Mouse (Mus musculus) heart, postnatal 0 days (tissue): ENCODE data around the gene Stard13. TPM values are rescaled to one million over a fixed set of nuclear protein-coding genes. Genes with fewer than 3 reads are reported as not detected.
A peak's percentile ranks its signal among the peaks of the same experiment; 100 is the strongest.

Source experiments
- ATAC-seq: fragments of 200-750 bp; cut with Nextera tagmentation; 2 replicates; pipeline ENCODE4 v1.8.0; 2017; ENCODE audit warnings: low read depth, moderate number of reproducible peaks, moderate library complexity; ENCODE audit not compliant: insufficient read depth
- DNase-seq: peaks from one replicate; pipeline ENCODE4 v3.0.0-alpha.2; 2016; ENCODE audit warnings: low spot score
- H3K27ac ChIP-seq: fragments of 300-500 bp; sonication (generic); 2 replicates; pipeline ENCODE4 v1.5.1; 2014; ENCODE audit warnings: low read depth, mild to moderate bottlenecking
- H3K27me3 ChIP-seq: fragments of 300-500 bp; sonication (generic); 2 replicates; pipeline ENCODE4 v1.6.1; 2014; ENCODE audit warnings: low read length, mixed read lengths; ENCODE audit not compliant: control insufficient read depth, insufficient read depth
- H3K36me3 ChIP-seq: fragments of 300-500 bp; sonication (generic); replicated peaks from 2 replicates; pipeline ENCODE4 v1.6.1; 2014; ENCODE audit warnings: low read length, mixed read lengths; ENCODE audit not compliant: control insufficient read depth, insufficient read depth
- H3K4me1 ChIP-seq: fragments of 300-500 bp; sonication (generic); 2 replicates; pipeline ENCODE4 v1.6.1; 2014; ENCODE audit warnings: antibody characterized with exemption; ENCODE audit not compliant: control insufficient read depth, insufficient read depth
- H3K4me2 ChIP-seq: fragments of 300-500 bp; sonication (generic); 2 replicates; pipeline ENCODE4 v1.6.1; 2014; ENCODE audit warnings: low read depth, mild to moderate bottlenecking, low read length, moderate library complexity
- H3K4me3 ChIP-seq: fragments of 300-500 bp; sonication (generic); 2 replicates; pipeline ENCODE4 v1.5.1; 2014; ENCODE audit warnings: low read depth, low read length
- H3K9ac ChIP-seq: fragments of 300-500 bp; sonication (generic); replicated peaks from 2 replicates; pipeline ENCODE4 v1.6.1; 2014; ENCODE audit warnings: low read depth, low read length, mixed read lengths
- H3K9me3 ChIP-seq: fragments of 300-500 bp; sonication (generic); replicated peaks from 2 replicates; pipeline ENCODE4 v1.6.1; 2016; ENCODE audit warnings: low read length; ENCODE audit not compliant: control insufficient read depth
- CTCF ChIP-seq: IDR thresholded peaks from 2 replicates; pipeline ENCODE4 v1.5.1; 2016; ENCODE audit warnings: antibody characterized with exemption, control low read depth, low read depth
- EP300 ChIP-seq: IDR thresholded peaks from 2 replicates; pipeline ENCODE4 v1.6.1; 2016; ENCODE audit warnings: antibody characterized with exemption, low read depth
- WGBS: fragments of 180-500 bp; shearing (Covaris S2); extraction: QIAGEN DNeasy Blood & Tissue Kit; methylation state at CpG from one replicate; pipeline ENCODE4 v1.1.7; 2014; 5-methylcytosine and 5-hydroxymethylcytosine counted together
- polyA plus RNA-seq: library from polyadenylated mRNA; unstranded; fragments of >200 nt; fragmentation: Nextera tagmentation; extraction: Ambion mirVana; gene quantifications from 2 replicates; pipeline ENCODE4 v1.2.1, GENCODE M21; 2015
- total RNA-seq: library from RNA; depleted of rRNA; stranded (reverse); fragments of >200 nt; gene quantifications from 2 replicates; pipeline ENCODE4 v1.2.3, GENCODE M21; 2014; ENCODE audit warnings: low replicate concordance

Gene Stard13
- total and polyA plus RNA-seq, 2 experiments from 2014 or later: 3.3 to 10.6 TPM

GRCm38 (mm10) chr5:151022026-151022425, 211.6 kb downstream of the Stard13 start:
- no peaks in the 10 kb centered on the region for H3K36me3 ChIP-seq
- no peak overlapping the region for H3K9ac ChIP-seq
- TF ChIP-seq EP300 (no peak), CTCF (no peak)
- no peaks in the 10 kb centered on the region for H3K4me1 ChIP-seq
- DNase-seq (no peak), ATAC-seq (no peak)
- no peak overlapping the region for H3K4me3 ChIP-seq
- no peaks in the 10 kb centered on the region for H3K9me3 ChIP-seq
- H3K27me3 ChIP-seq: no peaks in the 10 kb centered on the region
- no peak overlapping the region for H3K27ac ChIP-seq
- H3K4me2 ChIP-seq: no peak overlapping the region
- 60% methylated on average over 7 of the region's 7 CpGs for WGBS

- Histone ChIP-seq H3K4me3 (no peak overlapping the region), H3K27me3 (no peaks in the 10 kb centered on the region), H3K27ac (no peak overlapping the region), H3K4me2 (no peak overlapping the region), H3K4me1 (no peaks in the 10 kb centered on the region), H3K36me3 (no peaks in the 10 kb centered on the region), H3K9me3 (no peaks in the 10 kb centered on the region), H3K9ac (no peak overlapping the region)
- DNase-seq (peak; percentile 14), ATAC-seq (no peak)
- WGBS: 45% methylated on average over 14 of the region's 14 CpGs
- TF ChIP-seq EP300 (no peak), CTCF (no peak)
Observed at GRCm38 (mm10) chr5:151020831-151021230, 212.8 kb downstream of the Stard13 start.

GRCm38 (mm10) chr5:151020031-151020820, 213.4 kb downstream of the Stard13 start:
- DNase-seq: no peak
- Histone ChIP-seq H3K4me3 (no peak overlapping the region), H3K9me3 (no peaks in the 10 kb centered on the region), H3K4me1 (no peaks in the 10 kb centered on the region), H3K27ac (no peak overlapping the region), H3K9ac (no peak overlapping the region), H3K36me3 (no peaks in the 10 kb centered on the region), H3K4me2 (no peak overlapping the region), H3K27me3 (no peaks in the 10 kb centered on the region)
- no peak for ATAC-seq
- TF ChIP-seq EP300 (no peak), CTCF (no peak)
- 58% methylated on average over 13 of the region's 13 CpGs for WGBS

DNA sequence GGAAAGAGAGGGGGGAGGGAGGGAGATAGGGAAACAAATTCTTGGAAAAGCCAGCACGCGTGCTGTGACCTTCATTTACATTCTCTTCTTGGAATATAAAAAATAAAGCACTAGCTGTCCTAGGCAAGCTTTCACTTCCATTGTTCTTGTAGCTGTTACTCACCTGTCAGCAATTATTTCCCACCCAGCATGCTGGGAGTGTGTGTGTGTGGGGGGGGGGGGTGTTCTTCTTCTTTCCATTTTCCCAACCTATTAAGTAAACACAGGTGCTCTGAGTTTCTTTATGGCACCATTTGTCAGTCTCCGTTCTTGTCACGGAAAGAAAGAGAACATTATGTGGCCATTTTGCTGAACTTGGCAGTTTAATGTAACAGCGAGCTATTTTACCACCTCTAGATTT, 214.7 kb downstream of the Stard13 start:
- ATAC-seq (no peak), DNase-seq (no peak)
- Histone ChIP-seq H3K27me3 (no peaks in the 10 kb centered on the region), H3K9ac (no peak overlapping the region), H3K9me3 (no peaks in the 10 kb centered on the region), H3K4me2 (no peak overlapping the region), H3K4me3 (no peak overlapping the region), H3K36me3 (no peaks in the 10 kb centered on the region), H3K27ac (no peak overlapping the region), H3K4me1 (no peaks in the 10 kb centered on the region)
- TF ChIP-seq CTCF: no peak
- no peak for TF ChIP-seq EP300
- 62% methylated on average over 5 of the region's 5 CpGs for WGBS

- no peak for DNase-seq
- H3K9me3 ChIP-seq: no peaks in the 10 kb centered on the region
- no peak for ATAC-seq
- H3K9ac ChIP-seq: no peak overlapping the region
- 73% methylated on average over 5 of the region's 5 CpGs for WGBS
- H3K36me3 ChIP-seq: no peaks in the 10 kb centered on the region
- TF ChIP-seq EP300: no peak
- no peak for TF ChIP-seq CTCF
- H3K4me2 ChIP-seq: no peak overlapping the region
- H3K4me1 ChIP-seq: no peaks in the 10 kb centered on the region
- no peak overlapping the region for H3K27ac ChIP-seq
- H3K4me3 ChIP-seq: no peak overlapping the region
- H3K27me3 ChIP-seq: no peaks in the 10 kb centered on the region
Observed at GRCm38 (mm10) chr5:151018450-151018849, 215.2 kb downstream of the Stard13 start.

DNA sequence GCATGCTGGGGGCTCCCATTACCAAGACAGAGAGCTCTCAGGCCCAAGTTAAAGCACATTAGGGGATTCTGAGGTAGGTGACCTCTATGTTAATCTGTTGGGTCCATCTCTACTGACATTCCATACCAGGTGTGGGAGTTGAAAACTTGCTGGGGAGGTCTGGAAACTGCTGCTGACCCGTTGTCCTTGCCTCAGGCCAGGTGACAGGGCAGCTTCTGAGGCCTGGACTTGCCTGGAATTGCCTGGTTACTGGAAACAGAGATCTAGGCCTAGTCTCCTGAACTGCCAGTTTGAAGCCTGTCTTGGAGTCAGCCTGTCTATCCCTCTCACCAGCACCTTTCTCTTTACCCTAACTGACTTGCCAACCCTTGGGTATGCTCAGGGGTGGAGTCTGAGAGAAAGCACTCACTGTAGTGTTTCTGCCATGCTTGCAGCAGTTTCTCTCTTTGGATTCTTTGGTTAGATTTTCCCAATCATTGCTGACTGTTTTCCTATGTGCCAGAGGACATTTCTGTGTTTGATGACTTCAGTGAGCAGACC, 229.3 kb downstream of the Stard13 start:
- Histone ChIP-seq H3K9me3 (no peaks in the 10 kb centered on the region), H3K27me3 (no peaks in the 10 kb centered on the region), H3K4me2 (no peak overlapping the region), H3K9ac (no peak overlapping the region), H3K27ac (no peak overlapping the region), H3K36me3 (no peaks in the 10 kb centered on the region), H3K4me1 (no peaks in the 10 kb centered on the region), H3K4me3 (no peak overlapping the region)
- WGBS: 78% methylated on average over 1 of the region's 1 CpGs
- no peak for TF ChIP-seq EP300
- no peak for TF ChIP-seq CTCF
- ATAC-seq: no peak
- no peak for DNase-seq
